Mouse (Mus musculus) G1E (cell line): ENCODE results near the gene Esrrb.

Experiments used
- CTCF ChIP-seq: IDR thresholded peaks from 2 replicates; pipeline ENCODE4 v1.5.1; 2012; ENCODE audit warnings: low read depth, low read length, inconsistent platforms, mixed read lengths
- GATA1 ChIP-seq: IDR thresholded peaks from 2 replicates; pipeline ENCODE4 v1.6.1; 2012; ENCODE audit warnings: borderline replicate concordance, low read length, inconsistent platforms, mixed read lengths
- GATA2 ChIP-seq: IDR thresholded peaks from 2 replicates; pipeline ENCODE4 v1.6.1; 2012; ENCODE audit warnings: low read depth, low read length, inconsistent platforms, borderline replicate concordance
- TAL1 ChIP-seq: conservative IDR thresholded peaks from 2 replicates; pipeline ENCODE4 v1.6.1; 2012; ENCODE audit warnings: low read depth, low read length, inconsistent platforms, mixed read lengths

DNA sequence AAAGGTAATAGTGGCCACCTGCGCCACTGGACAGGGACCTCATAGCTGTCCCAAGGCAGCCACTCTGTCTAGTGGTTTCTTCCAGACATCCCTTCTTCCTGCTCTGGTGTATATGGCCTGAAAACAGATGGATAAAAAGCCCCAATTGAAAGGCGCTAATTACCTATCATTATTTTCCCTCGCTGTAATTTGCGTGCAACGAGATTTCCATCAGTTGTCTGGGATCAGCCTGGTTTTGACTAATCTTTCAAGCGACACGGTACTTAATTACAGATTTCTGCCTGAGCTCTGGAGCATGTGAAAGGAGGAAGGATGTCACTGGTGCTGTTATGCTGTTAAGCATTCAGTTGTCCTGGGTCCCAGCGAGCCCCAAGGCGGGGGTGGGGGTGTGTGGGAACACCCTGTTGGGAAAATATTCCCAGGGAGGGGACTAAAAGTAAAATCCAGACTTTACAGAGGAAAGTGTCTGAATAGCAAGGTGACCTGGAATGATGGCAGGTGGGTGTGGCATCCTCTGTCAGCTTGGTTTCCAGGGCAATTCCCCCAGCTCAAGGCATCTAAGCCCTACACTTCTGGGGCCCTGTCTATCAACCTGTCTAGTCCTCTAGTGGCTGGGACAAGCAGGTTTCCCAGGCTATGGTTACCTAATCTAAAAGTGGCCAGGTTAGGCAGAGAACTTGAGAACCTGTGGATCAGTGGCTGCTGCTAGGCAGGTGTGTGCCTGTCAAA, 102.0 kb downstream of the Esrrb start:
- TF ChIP-seq CTCF = no peak
- TF ChIP-seq GATA2 = no peak
- TF ChIP-seq GATA1 = no peak
- no peak for TF ChIP-seq TAL1
